Mouse (Mus musculus) lung, adult 2 months (tissue): ENCODE results near the gene Ndufa7.

Experiments used
- CTCF ChIP-seq: fragments of 200-500 bp; IDR thresholded peaks from 2 replicates; pipeline ENCODE4 v1.5.1; 2011; ENCODE audit warnings: mild to moderate bottlenecking, low read length, control low read depth; ENCODE audit not compliant: insufficient read depth
- POLR2A ChIP-seq: fragments of 200-500 bp; IDR thresholded peaks from 2 replicates; pipeline ENCODE4 v1.6.1; 2011; ENCODE audit warnings: low read depth, mild to moderate bottlenecking, control low read depth, low read length, borderline replicate concordance; ENCODE audit errors: extremely low read depth

GRCm38 (mm10) chr17:33828892-33829291 lies 4.5 kb downstream of the Ndufa7 start:
- no peak for TF ChIP-seq CTCF
- no peak for TF ChIP-seq POLR2A
